Mouse (Mus musculus) kidney, adult 8-10 months (tissue): ENCODE data around the gene Ctnnbl1.

Source experiments
- DNase-seq, 2 experiments: peaks; one replicate each; pipeline ENCODE4 v3.0.0; 2022

Gene Ctnnbl1

DNA sequence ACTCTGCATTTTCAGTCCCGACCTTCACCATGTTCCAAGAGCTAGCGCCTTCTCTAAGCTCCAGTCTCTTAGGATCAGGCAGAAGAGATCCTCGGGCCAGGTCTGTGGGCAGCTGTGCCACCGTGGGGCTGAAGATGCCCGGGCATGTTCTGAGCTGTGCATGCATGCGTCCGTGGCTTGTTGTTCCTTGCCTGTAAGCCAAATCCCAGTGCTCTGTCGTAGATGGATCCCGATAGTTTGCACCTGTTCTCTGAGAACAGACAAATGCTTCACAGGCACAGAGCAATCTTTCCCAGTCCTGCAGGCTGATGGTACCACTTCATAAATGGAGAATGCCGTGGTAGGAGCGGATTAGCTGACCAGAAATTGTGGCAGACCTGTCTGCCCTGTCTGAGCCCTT is 87.0 kb downstream of the Ctnnbl1 start:
- DNase-seq = no peak

DNA sequence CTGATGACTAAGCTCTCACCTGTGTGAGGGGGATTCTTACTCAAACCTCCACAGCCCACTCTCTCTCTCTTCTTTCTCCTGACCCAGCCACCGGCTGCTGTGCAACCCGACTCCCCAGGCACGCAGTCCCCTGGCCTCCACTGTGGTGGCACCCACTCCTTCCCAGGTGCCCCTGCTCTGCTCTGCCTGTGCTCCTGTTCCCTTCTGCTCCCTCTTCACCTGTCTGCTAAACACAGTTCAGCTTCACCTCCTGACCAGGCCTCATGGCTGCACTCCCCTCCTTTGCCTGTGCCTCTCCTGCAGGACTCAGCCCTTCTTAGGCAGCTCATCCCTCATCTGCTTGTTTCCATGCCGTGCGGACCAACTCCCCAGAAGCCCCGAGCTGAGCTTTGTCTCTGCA is 92.9 kb downstream of the Ctnnbl1 start:
- no peak for DNase-seq

DNA sequence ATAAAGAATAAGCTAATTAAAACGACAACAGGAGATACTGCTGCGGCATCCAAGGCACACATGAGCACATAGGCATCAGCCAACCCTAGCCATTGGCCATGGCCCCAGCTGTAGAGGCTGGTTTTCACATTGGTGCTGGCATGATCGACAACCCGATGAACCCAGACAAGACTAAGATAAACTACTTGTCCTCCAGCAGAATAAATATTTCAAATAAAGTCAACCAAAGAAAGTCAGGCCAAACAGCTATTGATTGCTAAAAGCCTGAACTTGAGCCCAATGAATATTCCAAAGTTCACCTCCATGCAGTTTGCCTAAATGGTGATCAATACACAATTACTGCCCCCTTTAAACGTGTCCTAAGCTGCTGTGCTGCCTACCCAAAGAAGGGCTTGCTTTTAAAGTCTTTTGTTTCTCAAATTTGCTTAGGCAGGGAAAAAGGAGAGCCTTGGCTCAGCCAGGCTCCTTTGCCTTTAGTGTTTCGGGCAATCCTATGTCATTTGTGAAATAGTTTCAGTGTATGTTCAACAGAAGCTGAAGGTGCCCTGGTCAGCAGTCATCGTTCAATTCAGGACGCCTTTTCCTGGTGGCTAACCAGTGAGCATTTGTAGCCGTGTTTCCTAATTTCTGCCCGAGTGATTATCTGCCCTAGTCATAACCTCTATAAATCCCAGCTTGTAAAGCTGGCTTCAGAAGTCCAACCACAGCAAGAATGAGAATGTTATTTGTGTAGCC is 93.6 kb downstream of the Ctnnbl1 start:
- DNase-seq = no peak

DNA sequence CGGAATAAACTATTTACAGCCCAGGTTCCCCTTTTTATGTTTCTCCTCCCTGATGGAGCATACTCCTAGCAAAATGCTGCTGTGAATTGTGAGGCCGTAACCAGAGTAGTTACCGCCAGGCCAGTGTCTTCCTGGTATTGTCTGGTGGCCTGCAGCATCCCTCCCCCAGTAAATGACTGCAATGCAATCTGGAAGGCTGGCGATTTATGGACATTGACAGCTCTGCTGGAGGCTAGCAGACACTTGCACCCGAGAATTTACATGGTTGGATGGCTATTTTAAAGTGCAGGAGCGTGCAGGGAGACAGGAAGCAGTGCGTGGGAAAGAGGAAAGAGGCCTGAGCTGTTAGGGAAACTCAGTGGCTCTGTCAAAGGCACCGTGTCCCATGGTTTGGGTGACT is 99.8 kb downstream of the Ctnnbl1 start:
- no peak for DNase-seq

DNA sequence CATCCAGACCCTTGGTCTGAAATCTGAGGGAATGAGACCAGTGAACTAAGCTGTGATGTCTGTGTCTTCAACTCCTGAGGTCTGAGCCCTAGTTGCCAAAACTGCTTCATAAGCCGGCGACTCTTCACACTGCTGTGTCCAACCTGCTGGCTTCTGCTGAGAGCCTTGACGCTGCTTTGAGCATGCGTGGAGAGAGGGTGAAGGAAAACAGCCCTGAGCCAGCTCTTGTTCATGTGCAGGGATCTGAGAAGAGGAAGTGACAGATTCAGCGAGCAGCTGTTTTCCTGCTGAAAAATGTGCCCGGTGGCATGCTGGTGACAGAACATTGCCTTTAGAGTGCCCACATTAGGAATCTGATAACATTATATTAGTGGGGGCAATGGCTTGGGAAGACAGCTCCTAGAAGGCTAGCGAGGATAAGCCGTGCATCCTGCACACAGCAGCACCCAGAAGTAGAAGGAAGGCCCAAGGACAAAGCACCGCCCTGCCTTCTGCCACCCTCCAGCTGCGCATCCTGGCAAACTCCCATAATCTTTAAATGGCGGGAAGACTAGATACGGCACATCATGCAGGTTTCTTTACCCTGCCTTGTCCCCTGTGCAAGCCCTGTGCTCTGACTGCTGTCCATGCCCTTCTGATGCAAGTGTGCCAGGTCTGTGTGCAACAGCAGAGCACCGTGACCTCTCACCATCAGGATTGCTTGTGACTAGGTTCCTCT is 101.2 kb downstream of the Ctnnbl1 start:
- DNase-seq = no peak

DNA sequence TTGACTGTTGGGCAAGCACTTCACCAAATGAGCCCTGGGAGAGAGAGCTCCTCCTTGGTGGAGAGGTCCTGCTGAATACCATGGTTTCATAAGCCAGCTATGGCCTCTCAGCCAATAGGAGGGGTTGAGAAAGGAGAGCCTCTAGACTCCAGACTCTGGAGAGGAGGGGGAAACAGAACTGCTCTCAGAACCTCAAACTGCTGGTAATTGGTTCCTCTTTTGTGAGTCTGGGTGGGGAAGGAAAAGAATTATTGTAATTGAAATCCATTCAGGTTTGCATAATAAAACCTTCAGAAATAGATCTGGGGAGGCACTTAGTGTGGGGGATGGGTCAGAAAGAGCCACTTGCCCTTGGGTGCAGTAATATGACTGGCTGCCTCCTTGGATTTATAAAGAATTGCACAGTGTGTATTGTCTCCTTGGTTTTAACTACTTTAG is 103.5 kb downstream of the Ctnnbl1 start:
- no peak for DNase-seq

DNA sequence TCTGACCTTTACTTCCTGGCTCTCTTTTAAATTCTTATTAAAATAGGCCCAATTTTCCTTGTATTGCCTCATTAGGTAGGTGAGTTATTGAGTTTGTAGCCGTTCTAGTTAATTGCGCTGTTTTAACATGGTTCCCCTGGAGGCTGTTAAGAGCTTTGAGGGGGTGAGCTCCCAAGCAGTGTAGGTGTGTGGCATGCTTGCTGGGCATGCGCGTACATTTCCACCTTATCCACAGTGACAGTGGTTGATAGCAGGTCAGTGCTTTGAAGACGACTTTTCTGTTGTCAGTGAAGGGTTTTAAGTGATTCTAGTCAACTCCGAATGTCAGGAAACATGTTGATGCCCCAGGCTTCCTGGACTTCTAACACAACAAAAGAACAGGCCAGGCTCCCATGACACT is 103.9 kb downstream of the Ctnnbl1 start:
- no peak for DNase-seq

DNA sequence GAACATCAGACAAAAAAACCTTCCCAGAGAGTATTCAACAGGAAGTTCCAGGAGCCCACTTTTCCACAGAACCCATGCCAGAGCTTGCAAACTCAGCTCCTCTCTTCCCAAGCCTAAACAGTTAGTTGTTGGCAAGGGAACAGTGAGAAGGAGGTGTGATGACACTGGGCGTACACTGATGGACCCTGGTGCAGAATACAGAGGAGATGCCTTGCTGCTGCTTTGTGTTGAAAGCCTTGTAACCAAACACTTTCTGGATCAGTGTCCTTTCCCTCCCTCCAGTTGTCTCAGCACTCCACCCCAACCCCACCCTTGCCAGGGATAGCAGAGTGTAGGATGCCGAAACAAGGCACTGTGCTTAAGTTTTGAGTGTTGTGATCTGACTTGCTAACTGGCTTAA is 107.5 kb downstream of the Ctnnbl1 start:
- no peak for DNase-seq

DNA sequence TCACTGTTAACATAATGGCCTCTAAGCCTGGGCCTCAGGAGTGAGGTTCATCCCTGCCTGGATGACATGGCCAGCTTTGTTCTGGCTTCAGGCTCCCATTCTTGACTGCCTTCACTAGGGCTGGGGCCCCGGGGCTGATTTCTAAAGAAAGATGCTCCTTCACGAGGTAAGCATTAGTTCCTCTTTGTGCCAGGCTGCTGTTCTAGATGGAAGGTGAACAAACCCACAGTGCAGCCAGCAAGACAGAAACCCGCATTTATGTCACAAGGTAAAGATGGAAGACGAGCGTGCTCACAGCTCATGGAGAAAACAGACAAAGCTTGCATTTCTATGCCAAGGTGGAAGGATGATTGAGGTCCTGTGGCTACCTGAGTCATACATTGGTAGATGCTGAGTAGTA is 108.6 kb downstream of the Ctnnbl1 start:
- DNase-seq = no peak

DNA sequence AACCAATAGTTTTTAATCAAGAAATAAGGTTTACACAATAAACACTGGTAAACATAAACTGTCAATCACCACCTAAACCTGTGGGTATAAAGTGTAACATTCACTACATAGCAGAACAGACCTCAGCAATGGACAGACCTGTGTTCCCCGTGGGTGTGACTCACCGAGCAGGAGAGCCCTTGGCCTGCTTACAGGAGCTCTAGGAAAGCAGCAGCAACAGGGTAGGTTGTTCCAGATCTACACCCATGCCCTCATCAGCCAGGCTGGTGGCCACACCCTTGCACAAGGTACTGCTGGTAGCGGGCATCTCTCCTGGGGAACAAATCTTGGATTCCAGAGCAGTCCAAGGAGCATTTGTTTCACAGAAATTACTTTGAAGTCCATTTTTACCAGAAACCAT is 115.9 kb downstream of the Ctnnbl1 start:
- no peak for DNase-seq

DNA sequence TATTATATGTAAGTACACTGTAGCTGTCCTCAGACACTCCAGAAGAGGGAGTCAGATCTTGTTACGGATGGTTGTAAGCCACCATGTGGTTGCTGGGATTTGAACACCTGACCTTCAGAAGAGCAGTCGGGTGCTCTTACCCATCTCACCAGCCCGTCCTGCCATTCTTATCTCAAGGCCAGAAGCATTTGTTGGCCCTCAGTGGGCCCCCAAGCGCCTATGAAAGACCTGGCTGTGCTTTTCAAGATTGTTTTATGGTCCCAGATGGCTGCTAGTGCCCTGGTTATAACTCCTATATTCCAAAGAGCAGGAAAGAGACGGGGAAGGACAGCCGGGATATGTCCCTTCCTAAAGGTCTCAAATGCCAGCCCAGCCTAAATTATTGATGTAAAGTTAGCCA is 118.6 kb downstream of the Ctnnbl1 start:
- DNase-seq = no peak

DNA sequence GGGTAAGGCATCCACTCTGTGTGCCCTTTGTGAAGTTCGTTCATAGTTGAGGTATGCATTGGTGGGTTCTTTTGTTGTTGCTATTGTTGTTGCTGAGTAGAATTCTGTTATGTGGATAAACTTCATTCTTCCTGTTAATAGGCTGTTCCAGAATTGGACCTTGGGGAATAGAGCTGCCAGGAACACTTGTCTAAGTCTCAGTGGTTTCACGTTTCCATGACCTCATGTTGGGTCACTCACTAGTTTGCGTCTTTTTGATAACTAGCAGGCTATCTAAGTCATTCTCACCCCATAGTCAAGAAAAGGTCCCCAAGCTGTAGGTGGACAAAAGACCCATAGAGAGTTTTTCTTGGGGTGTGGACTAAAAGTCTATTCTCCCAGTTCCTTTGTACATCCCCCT is 120.3 kb downstream of the Ctnnbl1 start:
- no peak for DNase-seq

DNA sequence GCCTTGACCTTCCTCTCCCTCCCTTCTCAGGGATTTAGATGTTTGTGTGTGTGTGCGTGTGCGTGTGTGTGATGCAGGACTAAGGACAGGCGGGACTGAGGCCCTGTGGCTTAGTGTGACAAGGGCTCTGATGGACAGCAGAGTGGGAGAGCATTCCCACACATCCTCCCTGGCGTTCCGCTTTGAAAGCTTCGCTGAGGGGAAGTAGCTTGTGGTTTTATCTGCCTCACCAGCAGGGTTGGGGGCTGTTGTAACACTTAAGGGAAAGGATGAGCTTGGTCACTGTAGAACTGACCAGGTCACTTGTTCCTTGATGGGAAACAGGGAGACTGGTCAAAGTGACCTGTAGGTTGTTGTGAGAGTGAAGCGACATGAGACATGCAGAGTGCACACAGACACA is 121.1 kb downstream of the Ctnnbl1 start:
- no peak for DNase-seq

DNA sequence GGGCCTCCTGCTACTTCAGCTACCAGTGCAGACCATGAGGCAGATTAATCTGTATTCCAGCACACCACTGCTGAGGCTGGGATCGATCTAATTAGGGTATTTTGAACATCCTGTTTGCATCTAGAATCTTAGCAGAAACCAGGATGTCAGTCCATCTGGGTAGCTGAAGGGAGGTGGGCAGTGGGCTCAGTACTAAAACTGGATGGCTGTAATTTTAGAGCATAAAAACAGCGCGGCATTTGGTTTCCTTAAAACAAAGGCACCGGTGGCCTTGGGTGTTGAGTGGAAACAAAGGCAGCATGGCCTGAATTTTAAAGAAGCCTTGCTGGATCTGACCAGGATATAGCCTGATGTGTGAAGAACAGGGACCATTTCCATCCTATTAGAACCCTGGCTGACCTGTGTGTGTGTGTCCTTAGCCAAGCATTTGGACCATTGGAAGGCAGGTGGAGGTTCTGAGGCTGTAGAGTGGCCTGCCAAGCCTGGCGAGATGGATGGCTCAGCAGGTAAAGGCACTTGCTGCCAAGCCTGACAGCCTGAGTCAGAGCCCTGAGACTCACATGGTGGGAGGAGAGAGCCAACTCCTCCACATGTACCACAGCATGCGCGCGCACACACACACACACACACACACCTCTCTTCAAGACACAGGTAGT is 122.0 kb downstream of the Ctnnbl1 start:
- no peak for DNase-seq

DNA sequence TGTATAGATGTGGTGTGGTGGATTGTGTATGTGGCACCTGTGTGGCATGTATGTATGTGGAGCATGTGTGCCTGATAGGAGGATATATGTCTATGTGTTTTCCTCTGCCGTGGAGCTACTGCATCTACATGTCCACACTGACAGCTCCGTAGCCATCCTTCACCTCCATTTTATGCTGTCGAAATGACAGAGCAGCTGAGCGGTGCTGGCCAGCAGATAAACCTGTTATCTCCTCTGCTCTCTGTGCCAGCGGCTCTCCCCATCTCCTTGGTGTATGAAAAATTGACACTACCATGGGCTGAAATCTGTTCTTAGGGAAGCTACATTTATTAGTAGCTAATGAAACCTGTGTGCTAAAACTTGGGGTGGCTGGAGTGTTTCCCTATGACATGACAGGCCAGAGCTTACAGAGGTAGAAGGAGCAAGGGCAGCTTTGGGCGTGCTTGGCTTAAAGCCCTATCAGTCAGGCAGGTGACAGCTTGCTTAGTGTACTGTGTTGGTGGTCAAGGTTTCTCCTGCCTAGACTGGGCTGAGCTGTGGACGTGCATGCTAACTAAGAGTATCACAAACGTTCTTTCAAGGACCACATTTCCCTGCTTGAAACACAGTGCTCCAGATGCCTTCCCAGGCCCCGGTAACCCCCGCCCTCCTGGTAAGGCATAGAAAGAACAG is 124.2 kb downstream of the Ctnnbl1 start:
- DNase-seq = no peak

DNA sequence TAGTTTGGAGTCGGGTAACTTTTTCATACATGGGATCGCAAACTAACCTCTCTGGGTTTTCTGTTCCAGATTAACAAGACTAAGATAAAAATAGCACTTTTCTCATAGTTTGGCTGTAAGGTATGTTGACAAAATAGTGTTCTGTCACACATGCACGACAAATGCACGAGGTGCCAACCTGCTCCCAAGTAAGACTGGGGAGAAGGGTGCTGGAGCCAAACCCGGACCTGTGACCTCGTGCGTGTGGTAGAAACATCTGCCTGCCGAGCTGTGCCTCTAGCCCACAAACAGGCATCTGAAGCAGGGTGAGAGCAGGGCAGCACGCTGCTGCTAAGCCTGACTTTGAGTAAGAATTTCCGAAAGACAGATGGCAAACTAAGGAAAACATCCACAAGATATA is 125.1 kb downstream of the Ctnnbl1 start:
- no peak for DNase-seq

DNA sequence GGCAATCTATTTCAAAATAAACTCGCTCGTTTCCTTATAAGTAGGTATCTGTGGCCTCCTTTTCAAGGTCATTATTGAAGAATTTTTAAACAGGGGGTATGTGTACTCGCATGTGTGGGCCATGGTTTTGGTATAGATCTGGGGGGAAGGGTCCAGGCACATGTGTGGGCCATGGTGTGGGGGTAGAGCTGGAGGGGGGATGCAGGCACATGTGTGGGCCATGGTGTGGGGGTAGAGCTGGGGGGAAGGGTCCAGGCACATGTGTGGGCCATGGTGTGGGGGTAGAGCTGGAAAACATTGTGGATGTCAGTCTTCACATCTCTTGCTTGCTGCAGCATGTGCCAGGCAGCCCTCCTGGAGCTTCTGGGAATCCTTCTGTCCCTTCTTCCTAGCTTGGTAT is 129.9 kb downstream of the Ctnnbl1 start:
- no peak for DNase-seq

DNA sequence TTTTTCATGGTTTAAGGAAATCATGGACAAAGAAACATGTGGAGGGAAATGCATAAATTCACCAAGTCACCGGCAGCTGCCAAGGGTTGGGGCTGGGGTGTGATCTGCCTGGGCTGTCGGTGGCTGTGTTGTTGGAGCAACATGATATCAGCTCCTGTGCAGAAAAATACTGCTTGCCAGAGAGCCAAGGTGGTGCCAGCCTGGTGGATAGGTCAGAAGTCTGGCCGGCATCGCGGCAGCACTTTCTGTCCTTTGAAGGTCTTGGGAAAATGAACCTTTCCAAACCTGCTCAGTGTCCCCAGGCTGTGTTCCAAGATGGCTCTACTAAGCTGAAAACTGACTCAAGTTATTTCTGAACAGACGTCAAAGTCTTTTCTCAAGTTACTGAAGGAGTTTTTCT is 133.0 kb downstream of the Ctnnbl1 start:
- DNase-seq = peak in 1 of 2 experiments; percentile 7

DNA sequence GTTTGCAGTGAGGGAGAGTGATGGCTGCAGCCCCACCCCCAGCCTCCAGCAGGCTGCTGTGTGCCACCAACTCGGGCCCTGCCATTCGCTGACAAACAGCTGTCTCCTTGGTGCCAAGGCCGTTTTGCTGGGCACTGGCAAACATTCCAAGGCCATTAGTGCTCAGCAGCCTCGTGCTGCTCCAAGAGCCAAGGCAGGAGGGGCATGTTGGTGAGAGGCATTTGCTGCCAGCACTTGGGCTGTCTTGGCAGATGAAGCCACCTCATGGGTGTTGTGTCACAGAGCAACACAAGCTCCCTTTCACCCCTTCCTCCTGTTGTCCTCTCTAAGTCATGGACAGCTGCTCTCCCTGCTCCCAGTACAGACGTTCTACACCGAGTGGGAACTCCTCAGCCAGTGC is 136.0 kb downstream of the Ctnnbl1 start:
- DNase-seq = peak; percentile 47 to 58

DNA sequence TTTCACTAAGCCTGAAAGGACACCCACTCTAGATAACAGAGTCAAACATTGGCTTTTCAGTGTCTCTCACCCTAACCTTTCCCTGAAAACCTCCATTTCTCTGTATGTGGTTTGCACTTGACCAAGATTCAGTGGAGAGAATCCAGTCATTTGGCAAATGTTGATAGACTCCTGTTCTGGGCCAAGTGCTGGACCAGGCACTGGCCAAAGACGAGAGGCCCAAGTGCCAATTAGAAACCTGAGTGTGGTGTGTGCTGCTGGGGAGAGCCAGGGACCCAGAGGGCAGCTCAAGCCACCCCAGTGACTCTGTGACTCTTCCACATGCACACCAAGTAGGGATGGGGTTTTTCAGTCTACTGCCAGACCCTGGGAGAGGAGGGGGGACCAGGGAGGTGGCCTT is 136.5 kb downstream of the Ctnnbl1 start:
- DNase-seq = no peak

DNA sequence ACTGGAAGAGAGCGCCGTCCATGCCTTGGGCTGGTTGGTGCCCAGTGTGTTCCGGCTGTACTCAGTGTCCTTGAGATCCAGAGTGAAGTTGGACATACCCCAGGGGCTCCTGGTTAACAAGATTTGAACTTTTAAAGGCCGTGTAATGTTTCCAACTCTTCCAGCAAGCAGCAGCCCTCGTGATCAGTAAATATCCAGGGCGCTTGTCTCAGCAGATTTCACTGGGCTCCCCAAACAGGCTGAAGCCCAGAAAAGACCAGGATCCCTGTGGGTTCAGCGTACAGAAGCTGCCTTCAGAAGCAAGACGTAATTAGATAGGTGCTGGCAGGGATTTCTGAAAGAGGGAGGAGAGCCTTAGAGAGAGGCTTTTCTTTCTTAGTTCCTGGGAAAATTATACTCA is 137.9 kb downstream of the Ctnnbl1 start:
- peak; percentile 29 to 58 for DNase-seq

DNA sequence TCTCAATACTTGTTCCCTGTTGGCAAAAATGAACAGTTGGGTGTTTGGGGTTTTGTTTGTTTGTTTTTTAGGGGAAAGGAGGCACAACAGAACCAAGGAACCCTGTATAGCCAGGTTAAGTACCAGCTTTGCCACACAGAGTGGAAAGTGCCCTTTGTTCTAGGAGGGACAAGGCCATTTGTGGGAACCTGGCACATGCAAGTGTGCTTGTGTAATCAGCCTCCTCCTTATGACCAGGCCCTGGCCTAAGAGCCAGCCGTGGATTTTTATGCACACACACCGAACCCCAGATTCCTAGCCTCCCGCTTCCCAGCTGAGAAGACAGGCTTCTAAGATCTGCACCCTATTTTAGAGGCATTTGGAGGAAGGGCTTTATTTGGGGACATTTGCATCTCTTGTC is 140.2 kb downstream of the Ctnnbl1 start:
- no peak for DNase-seq

DNA sequence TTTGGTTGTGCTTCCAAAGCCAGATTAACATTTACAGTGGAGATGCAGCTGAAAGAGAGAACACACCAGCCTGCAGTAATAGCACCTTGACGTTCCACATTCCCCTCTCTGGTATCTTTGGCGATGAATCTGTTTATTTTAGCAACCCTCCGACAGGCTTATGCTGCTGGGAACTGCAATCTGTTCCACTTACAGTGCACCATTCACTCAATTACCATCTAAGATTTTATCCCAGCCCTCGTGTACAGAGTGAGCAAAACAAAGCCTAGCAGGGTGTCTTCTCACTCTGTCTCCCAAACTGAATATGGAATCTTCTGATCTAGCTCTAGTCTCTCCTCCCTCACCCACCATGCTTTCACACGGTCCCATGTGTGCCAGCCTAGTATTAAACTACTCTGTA is 140.8 kb downstream of the Ctnnbl1 start:
- no peak for DNase-seq

DNA sequence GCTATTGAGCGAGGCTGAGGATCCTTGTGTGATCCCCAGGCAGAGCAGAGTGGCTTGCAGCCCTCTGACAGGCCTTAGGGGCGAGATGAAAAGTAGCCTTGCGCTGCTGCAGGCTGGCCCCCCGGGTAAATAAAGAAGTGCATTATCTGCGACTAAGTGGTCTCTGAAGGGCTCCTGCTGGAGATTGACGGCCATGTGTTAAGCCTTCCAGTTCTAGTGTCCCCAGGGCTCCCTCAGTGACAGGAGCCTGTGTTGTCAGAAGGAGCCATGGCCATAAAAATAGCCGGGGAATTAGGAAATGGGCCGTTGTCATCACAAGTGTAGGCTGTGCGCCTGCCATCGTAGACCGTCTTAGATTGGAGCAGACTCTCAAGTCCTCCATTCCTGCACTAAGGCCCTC is 144.7 kb downstream of the Ctnnbl1 start:
- DNase-seq = no peak
